Mouse (Mus musculus) limb, embryonic 12.5 days (tissue): ENCODE results near the gene Sema6b. TPM values are rescaled to one million over a fixed set of nuclear protein-coding genes. Genes with fewer than 3 reads are reported as not detected.

ENCODE experiments used
- ATAC-seq: fragments of 200-750 bp; cut with Nextera tagmentation; 2 replicates; pipeline ENCODE4 v1.8.0; 2017; ENCODE audit warnings: low read depth, moderate TSS enrichment; ENCODE audit not compliant: insufficient number of reproducible peaks, insufficient read depth, low FRiP score, low TSS enrichment
- H3K27ac ChIP-seq: fragments of 300-500 bp; sonication (generic); 2 replicates; pipeline ENCODE4 v1.5.1; 2016; ENCODE audit warnings: mild to moderate bottlenecking, moderate library complexity
- H3K27me3 ChIP-seq: fragments of 300-500 bp; sonication (generic); 2 replicates; pipeline ENCODE4 v1.6.1; 2016; ENCODE audit warnings: mild to moderate bottlenecking, moderate library complexity
- H3K36me3 ChIP-seq: fragments of 300-500 bp; sonication (generic); 2 replicates; pipeline ENCODE4 v1.6.1; 2016; ENCODE audit warnings: mild to moderate bottlenecking, moderate library complexity
- H3K4me1 ChIP-seq: fragments of 300-500 bp; sonication (generic); replicated peaks from 2 replicates; pipeline ENCODE4 v1.6.1; 2016
- H3K4me2 ChIP-seq: fragments of 300-500 bp; sonication (generic); 2 replicates; pipeline ENCODE4 v1.6.1; 2016; ENCODE audit warnings: mild to moderate bottlenecking, moderate library complexity
- H3K4me3 ChIP-seq: fragments of 300-500 bp; sonication (generic); replicated peaks from 2 replicates; pipeline ENCODE4 v1.5.1; 2016; ENCODE audit warnings: mild to moderate bottlenecking
- H3K9ac ChIP-seq: fragments of 300-500 bp; sonication (generic); replicated peaks from 2 replicates; pipeline ENCODE4 v1.6.1; 2016; ENCODE audit warnings: mild to moderate bottlenecking, moderate library complexity
- H3K9me3 ChIP-seq: fragments of 300-500 bp; sonication (generic); 2 replicates; pipeline ENCODE4 v1.6.1; 2016; ENCODE audit warnings: mild to moderate bottlenecking, moderate library complexity
- WGBS: fragments of 180-500 bp; shearing (Covaris S2); methylation state at CpG from one replicate; pipeline ENCODE4 v1.1.7; 2016; 5-methylcytosine and 5-hydroxymethylcytosine counted together
- polyA plus RNA-seq: library from polyadenylated mRNA; unstranded; fragments of >200 nt; fragmentation: Nextera tagmentation; extraction: Ambion mirVana; gene quantifications from 2 replicates; pipeline ENCODE4 v1.2.1, GENCODE M21; 2016

Gene Sema6b
- 3.1 and 3.3 TPM in 2 replicates for polyA plus RNA-seq

GRCm38 (mm10) chr17:56139858-56140595 lies at the start of gene Sema6b:
Gene Sema6b (minus strand): TSS chr17:56140343.
- WGBS, result 1% methylated on average over 79 of the region's 79 CpGs
- Histone ChIP-seq H3K4me1 (peaks cover 26% of the 10 kb centered on the region), H3K27ac (no peak within 1 kb of the TSS)

GRCm38 (mm10) chr17:56185281-56186141 lies 45.4 kb upstream of the Sema6b start:
- H3K9ac ChIP-seq, result 0 out of 2 replicates have a peak overlapping the region, but pooled peaks have one; percentile 13
- ATAC-seq, result 0 out of 2 replicates have a peak, but pooled peaks have one; percentile 32
- H3K4me1 ChIP-seq, result peaks cover 27% of the 10 kb centered on the region

More at GRCm38 (mm10) chr17:56139858-56140595, at the start of gene Sema6b:
- H3K9me3 ChIP-seq, result no peaks in the 10 kb centered on the region
- no peaks in the 10 kb centered on the region for H3K36me3 ChIP-seq
- H3K4me3 ChIP-seq, result peak within 1 kb of the TSS; percentile 74
- H3K27me3 ChIP-seq, result peaks cover 95% of the 10 kb centered on the region
- peak within 1 kb of the TSS; percentile 67 for H3K9ac ChIP-seq
- no peak; the same call in 1 of the 2 replicates for ATAC-seq
- peak within 1 kb of the TSS; percentile 98 for H3K4me2 ChIP-seq

GRCm38 (mm10) chr17:56183658-56184103 lies 43.5 kb upstream of the Sema6b start, which contains the start of gene Mydgf:
Gene Mydgf (minus strand): TSS chr17:56183920.
- under 1% methylated on average over 47 of the region's 47 CpGs for WGBS
- peak within 1 kb of the TSS; percentile 74 for H3K27ac ChIP-seq
- peaks cover 59% of the 10 kb centered on the region for H3K36me3 ChIP-seq
- H3K4me3 ChIP-seq, result peak within 1 kb of the TSS; percentile 81
- ATAC-seq, result peak; percentile 83
- peak within 1 kb of the TSS; percentile 74 for H3K9ac ChIP-seq
- peak within 1 kb of the TSS; percentile 94 for H3K4me2 ChIP-seq
- no peaks in the 10 kb centered on the region for H3K27me3 ChIP-seq
- no peaks in the 10 kb centered on the region for H3K9me3 ChIP-seq
- H3K4me1 ChIP-seq, result peaks cover 27% of the 10 kb centered on the region

More at GRCm38 (mm10) chr17:56185281-56186141, 45.4 kb upstream of the Sema6b start:
- H3K27me3 ChIP-seq, result no peaks in the 10 kb centered on the region
- H3K4me2 ChIP-seq, result peak overlapping the region; percentile 94
- no peaks in the 10 kb centered on the region for H3K9me3 ChIP-seq
- peaks cover 59% of the 10 kb centered on the region for H3K36me3 ChIP-seq
- no peak overlapping the region for H3K4me3 ChIP-seq
- 43% methylated on average over 11 of the region's 11 CpGs for WGBS
- H3K27ac ChIP-seq, result peak overlapping the region; percentile 80

- peak overlapping the region; percentile 74 for H3K27ac ChIP-seq
- under 1% methylated on average over 14 of the region's 14 CpGs for whole genome bisulfite sequencing
- no peaks in the 10 kb centered on the region for H3K9me3 ChIP-seq
- peaks cover 59% of the 10 kb centered on the region for H3K36me3 ChIP-seq
- H3K4me3 ChIP-seq, result peak overlapping the region; percentile 81
- no peaks in the 10 kb centered on the region for H3K27me3 ChIP-seq
- peak overlapping the region; percentile 94 for H3K4me2 ChIP-seq
- peaks cover 27% of the 10 kb centered on the region for H3K4me1 ChIP-seq
- peak; percentile 15; the same call in 1 of the 2 replicates for ATAC-seq
- H3K9ac ChIP-seq, result peak overlapping the region; percentile 74
These were observed 43.0 kb upstream of the Sema6b start for GRCm38 (mm10) chr17:56182975-56183657.

- Histone ChIP-seq H3K27me3 (no peaks in the 10 kb centered on the region), H3K36me3 (peaks cover 68% of the 10 kb centered on the region), H3K4me1 (0 out of 2 replicates have a peak, but pooled peaks cover 3% of the 10 kb centered on the region), H3K4me3 (no peak overlapping the region), H3K27ac (no peak overlapping the region), H3K4me2 (no peak overlapping the region), H3K9me3 (no peaks in the 10 kb centered on the region), H3K9ac (no peak overlapping the region)
- WGBS, result 98% methylated on average over 3 of the region's 3 CpGs
- no peak for ATAC-seq
These were observed 35.3 kb upstream of the Sema6b start for GRCm38 (mm10) chr17:56175416-56175815.

- no peak for ATAC-seq
- Histone ChIP-seq H3K4me2 (no peak overlapping the region), H3K4me3 (no peak overlapping the region), H3K27me3 (no peaks in the 10 kb centered on the region), H3K9ac (no peak overlapping the region), H3K9me3 (no peaks in the 10 kb centered on the region), H3K27ac (no peak overlapping the region), H3K36me3 (peaks cover 49% of the 10 kb centered on the region), H3K4me1 (0 out of 2 replicates have a peak, but pooled peaks cover 3% of the 10 kb centered on the region)
- WGBS, result 52% methylated on average over 10 of the region's 10 CpGs
These were observed 33.4 kb upstream of the Sema6b start for GRCm38 (mm10) chr17:56173401-56174046.

GRCm38 (mm10) chr17:56171881-56172280 lies 31.7 kb upstream of the Sema6b start:
- H3K36me3 ChIP-seq, result peaks cover 33% of the 10 kb centered on the region
- no peak overlapping the region for H3K4me2 ChIP-seq
- H3K27ac ChIP-seq, result no peak overlapping the region
- no peaks in the 10 kb centered on the region for H3K9me3 ChIP-seq
- no peak overlapping the region for H3K9ac ChIP-seq
- H3K4me3 ChIP-seq, result no peak overlapping the region
- 0 out of 2 replicates have a peak, but pooled peaks cover 3% of the 10 kb centered on the region for H3K4me1 ChIP-seq
- H3K27me3 ChIP-seq, result no peaks in the 10 kb centered on the region
- WGBS, result 88% methylated on average over 17 of the region's 17 CpGs
- no peak for ATAC-seq

- WGBS, result 85% methylated on average over 9 of the region's 9 CpGs
- Histone ChIP-seq H3K4me2 (no peak overlapping the region), H3K27me3 (no peaks in the 10 kb centered on the region), H3K27ac (no peak overlapping the region), H3K4me3 (no peak overlapping the region), H3K4me1 (0 out of 2 replicates have a peak, but pooled peaks cover 3% of the 10 kb centered on the region), H3K9me3 (no peaks in the 10 kb centered on the region), H3K36me3 (peaks cover 29% of the 10 kb centered on the region), H3K9ac (no peak overlapping the region)
- no peak for ATAC-seq
These were observed 31.3 kb upstream of the Sema6b start for GRCm38 (mm10) chr17:56171456-56171855.

GRCm38 (mm10) chr17:56170636-56171035 lies 30.5 kb upstream of the Sema6b start:
- WGBS, result 80% methylated on average over 10 of the region's 10 CpGs
- Histone ChIP-seq H3K4me2 (no peak overlapping the region), H3K36me3 (peaks cover 20% of the 10 kb centered on the region), H3K27ac (0 out of 2 replicates have a peak overlapping the region, but pooled peaks have one; percentile 26), H3K9ac (no peak overlapping the region), H3K9me3 (no peaks in the 10 kb centered on the region), H3K27me3 (no peaks in the 10 kb centered on the region), H3K4me3 (no peak overlapping the region), H3K4me1 (0 out of 2 replicates have a peak, but pooled peaks cover 3% of the 10 kb centered on the region)
- ATAC-seq, result no peak

GRCm38 (mm10) chr17:56169830-56170229 lies 29.7 kb upstream of the Sema6b start:
- Histone ChIP-seq H3K27ac (0 out of 2 replicates have a peak overlapping the region, but pooled peaks have one; percentile 26), H3K27me3 (no peaks in the 10 kb centered on the region), H3K4me1 (0 out of 2 replicates have a peak, but pooled peaks cover 3% of the 10 kb centered on the region), H3K4me2 (no peak overlapping the region), H3K36me3 (peaks cover 12% of the 10 kb centered on the region; the same call in 1 of the 2 replicates), H3K4me3 (no peak overlapping the region), H3K9ac (no peak overlapping the region; the same call in 1 of the 2 replicates), H3K9me3 (no peaks in the 10 kb centered on the region)
- ATAC-seq, result no peak
- 70% methylated on average over 6 of the region's 6 CpGs for WGBS
